Mouse (Mus musculus) ES-Bruce4 (cell line): ENCODE results near the gene Prpf40b. TPM values are rescaled to one million over a fixed set of nuclear protein-coding genes. Genes with fewer than 3 reads are reported as not detected.

ENCODE experiments used
- H3K27ac ChIP-seq: 2 replicates; pipeline ENCODE4 v1.5.1; 2012; ENCODE audit warnings: low read length, inconsistent platforms; ENCODE audit not compliant: insufficient read depth
- H3K27me3 ChIP-seq: 2 replicates; pipeline ENCODE4 v1.6.1; 2012; ENCODE audit warnings: mild to moderate bottlenecking, low read length, inconsistent platforms; ENCODE audit not compliant: control insufficient read depth, poor library complexity, insufficient read depth, severe bottlenecking
- H3K36me3 ChIP-seq: 2 replicates; pipeline ENCODE4 v1.6.1; 2012; ENCODE audit warnings: inconsistent platforms, mild to moderate bottlenecking, low read length, moderate library complexity; ENCODE audit not compliant: control insufficient read depth, poor library complexity, insufficient read depth, severe bottlenecking
- H3K4me1 ChIP-seq: one replicate; pipeline ENCODE4 v1.8.1; 2011; ENCODE audit warnings: low read length; ENCODE audit not compliant: control insufficient read depth, insufficient read depth
- H3K4me3 ChIP-seq: 2 replicates; pipeline ENCODE4 v1.5.1; 2011; ENCODE audit warnings: low read depth, mild to moderate bottlenecking, low read length
- H3K9ac ChIP-seq: 2 replicates; pipeline ENCODE4 v1.6.1; 2012; ENCODE audit warnings: low read depth, mild to moderate bottlenecking, inconsistent platforms; ENCODE audit not compliant: poor library complexity, severe bottlenecking
- H3K9me3 ChIP-seq: replicated peaks from 2 replicates; pipeline ENCODE4 v1.6.1; 2012; ENCODE audit warnings: mild to moderate bottlenecking, low read length, inconsistent platforms; ENCODE audit not compliant: control insufficient read depth, poor library complexity, insufficient read depth, severe bottlenecking
- CTCF ChIP-seq: IDR thresholded peaks from one replicate; pipeline ENCODE4 v1.8.1; 2011; ENCODE audit warnings: low read depth, low read length
- EP300 ChIP-seq: IDR thresholded peaks from 2 replicates; pipeline ENCODE4 v1.6.1; 2011; ENCODE audit warnings: low read depth, low read length; ENCODE audit not compliant: insufficient read depth
- POLR2A ChIP-seq: IDR thresholded peaks from one replicate; pipeline ENCODE4 v1.8.1; 2011; ENCODE audit warnings: low read length; ENCODE audit not compliant: insufficient read depth
- polyA plus RNA-seq: library from polyadenylated mRNA; stranded (reverse); fragments of >200 nt; gene quantifications from 2 replicates; pipeline ENCODE4 v1.2.4, GENCODE M21; 2011; ENCODE audit warnings: low read depth; ENCODE audit not compliant: missing spikeins, insufficient read depth, insufficient read length

Prpf40b gene
- polyA plus RNA-seq, 1 experiment = 42.8 TPM

GRCm38 (mm10) chr15:99325598-99325997 is 30.7 kb downstream of the Prpf40b start:
- H3K9ac ChIP-seq = no peak overlapping the region
- no peaks in the 10 kb centered on the region for H3K4me1 ChIP-seq
- no peak overlapping the region for H3K4me3 ChIP-seq
- no peaks in the 10 kb centered on the region for H3K9me3 ChIP-seq
- no peak overlapping the region for H3K27ac ChIP-seq
- H3K36me3 ChIP-seq = 0 out of 2 replicates have a peak, but pooled peaks cover 2% of the 10 kb centered on the region
- no peak for TF ChIP-seq POLR2A
- no peak for TF ChIP-seq EP300
- TF ChIP-seq CTCF = no peak
- no peaks in the 10 kb centered on the region for H3K27me3 ChIP-seq

- no peak for TF ChIP-seq EP300
- no peak for TF ChIP-seq POLR2A
- no peak overlapping the region for H3K27ac ChIP-seq
- no peaks in the 10 kb centered on the region for H3K4me1 ChIP-seq
- no peaks in the 10 kb centered on the region for H3K27me3 ChIP-seq
- H3K36me3 ChIP-seq = 0 out of 2 replicates have a peak, but pooled peaks cover 2% of the 10 kb centered on the region
- H3K9me3 ChIP-seq = no peaks in the 10 kb centered on the region
- no peak overlapping the region for H3K9ac ChIP-seq
- H3K4me3 ChIP-seq = no peak overlapping the region
These were observed 31.5 kb downstream of the Prpf40b start for GRCm38 (mm10) chr15:99326407-99326806.

GRCm38 (mm10) chr15:99326959-99327358 is 32.1 kb downstream of the Prpf40b start:
- Histone ChIP-seq H3K27me3 (no peaks in the 10 kb centered on the region), H3K4me3 (no peak overlapping the region), H3K36me3 (0 out of 2 replicates have a peak, but pooled peaks cover 2% of the 10 kb centered on the region), H3K4me1 (no peaks in the 10 kb centered on the region), H3K27ac (no peak overlapping the region), H3K9me3 (no peaks in the 10 kb centered on the region), H3K9ac (no peak overlapping the region)
- no peak for TF ChIP-seq EP300
- peak; percentile 24 for TF ChIP-seq CTCF

GRCm38 (mm10) chr15:99328011-99328410 is 33.1 kb downstream of the Prpf40b start:
- Histone ChIP-seq H3K36me3 (no peaks in the 10 kb centered on the region), H3K27me3 (no peaks in the 10 kb centered on the region), H3K4me1 (no peaks in the 10 kb centered on the region), H3K9ac (no peak overlapping the region), H3K9me3 (no peaks in the 10 kb centered on the region), H3K27ac (no peak overlapping the region), H3K4me3 (no peak overlapping the region)
- no peak for TF ChIP-seq CTCF
- no peak for TF ChIP-seq POLR2A
- no peak for TF ChIP-seq EP300

- H3K4me1 ChIP-seq = no peaks in the 10 kb centered on the region
- TF ChIP-seq POLR2A (no peak), CTCF (no peak), EP300 (no peak)
- H3K9ac ChIP-seq = no peak overlapping the region
- no peaks in the 10 kb centered on the region for H3K9me3 ChIP-seq
- H3K27me3 ChIP-seq = no peaks in the 10 kb centered on the region
- no peak overlapping the region for H3K4me3 ChIP-seq
- no peak overlapping the region for H3K27ac ChIP-seq
- no peaks in the 10 kb centered on the region for H3K36me3 ChIP-seq
These were observed 35.4 kb downstream of the Prpf40b start for GRCm38 (mm10) chr15:99330324-99330723.

GRCm38 (mm10) chr15:99331341-99331740 is 36.5 kb downstream of the Prpf40b start:
- no peaks in the 10 kb centered on the region for H3K4me1 ChIP-seq
- H3K36me3 ChIP-seq = no peaks in the 10 kb centered on the region

GRCm38 (mm10) chr15:99332111-99332510 is 37.2 kb downstream of the Prpf40b start:
- Histone ChIP-seq H3K4me3 (no peak overlapping the region), H3K27me3 (no peaks in the 10 kb centered on the region), H3K36me3 (no peaks in the 10 kb centered on the region), H3K9ac (no peak overlapping the region), H3K4me1 (no peaks in the 10 kb centered on the region), H3K27ac (no peak overlapping the region), H3K9me3 (no peaks in the 10 kb centered on the region)
- TF ChIP-seq CTCF = no peak
- TF ChIP-seq POLR2A = no peak
- no peak for TF ChIP-seq EP300

More at GRCm38 (mm10) chr15:99331341-99331740, 36.5 kb downstream of the Prpf40b start:
- no peaks in the 10 kb centered on the region for H3K9me3 ChIP-seq
- no peaks in the 10 kb centered on the region for H3K27me3 ChIP-seq
- TF ChIP-seq EP300 = no peak
- no peak for TF ChIP-seq CTCF
- H3K4me3 ChIP-seq = no peak overlapping the region
- no peak overlapping the region for H3K27ac ChIP-seq
- no peak overlapping the region for H3K9ac ChIP-seq
